In genomic region chr11:11849513-11850311, GRCm38 (mm10) we compare ENCODE assay signal across 13 mouse cellular contexts. TPM values are rescaled to one million over a fixed set of nuclear protein-coding genes. Genes with fewer than 3 reads are reported as not detected.
DNase-seq lines count a peak whose midpoint lies in the region; ATAC-seq and TF ChIP-seq lines count a peak whose summit lies in the region.
"Had no signal": no experiment of that assay in that cellular context is flagged by ENCODE, and none has a peak within 500 bp of the region (broad histone marks: within the 10 kb centered on the region; RNA-seq: fewer than 3 reads in every experiment).

No protein-coding gene starts in this region.

- intact Hi-C loops in gastrocnemius, adult 2 months (cut with DNase I) = no loop called here

- peaks cover 14% of the 10 kb centered on the region for H3K4me1 ChIP-seq in liver, embryonic 11.5 days (replicated peaks; ENCODE audit: control insufficient read depth, insufficient read depth, low read length)
- H3K4me1 ChIP-seq in embryonic facial prominence, embryonic 15.5 days = peaks cover 30% of the 10 kb centered on the region
- peaks cover 7% of the 10 kb centered on the region for H3K4me1 ChIP-seq in midbrain, embryonic 12.5 days

- no peak for DNase-seq in gastrocnemius, adult 2 months
- DNase-seq in gastrocnemius, postnatal 4 days (ENCODE audit: low spot score in 2 of 2) = no peak
- DNase-seq in liver, embryonic 11.5 days (ENCODE audit: low spot score) = peak; percentile 15
- DNase-seq in liver = no peak
- no peak for DNase-seq in cerebellum, postnatal 10 days
- no peak for DNase-seq in layer of hippocampus, adult 2 months (ENCODE audit: low spot score in 2 of 2)
- DNase-seq: B cell, adult 2 months; cerebellum, adult 8-10 months; lung, postnatal 36 days; right cerebral cortex, postnatal 14 days had no signal

- ATAC-seq in liver, embryonic 11.5 days (replicated peaks; ENCODE audit: low FRiP score) = no peak
- no peak for ATAC-seq in embryonic facial prominence, embryonic 15.5 days (ENCODE audit: insufficient number of reproducible peaks, low FRiP score, low TSS enrichment, low read depth)
- ATAC-seq in midbrain, embryonic 12.5 days (ENCODE audit: low FRiP score, low read depth) = no peak

- WGBS in liver, embryonic 11.5 days = 54% methylated on average over 13 of the region's 13 CpGs
- WGBS in embryonic facial prominence, embryonic 15.5 days = 30% methylated on average over 13 of the region's 13 CpGs
- 70% methylated on average over 13 of the region's 13 CpGs for WGBS in midbrain, embryonic 12.5 days

- no peaks in the 10 kb centered on the region for H3K9me3 ChIP-seq in liver, embryonic 11.5 days (ENCODE audit: control insufficient read depth, low read length)
- no peaks in the 10 kb centered on the region for H3K9me3 ChIP-seq in embryonic facial prominence, embryonic 15.5 days (replicated peaks)
- no peaks in the 10 kb centered on the region for H3K9me3 ChIP-seq in midbrain, embryonic 12.5 days

- no peaks in the 10 kb centered on the region for H3K27me3 ChIP-seq in liver, embryonic 11.5 days (replicated peaks; ENCODE audit: control insufficient read depth, insufficient read depth, low read length)
- H3K27me3 ChIP-seq in embryonic facial prominence, embryonic 15.5 days = no peaks in the 10 kb centered on the region
- H3K27me3 ChIP-seq in midbrain, embryonic 12.5 days = no peaks in the 10 kb centered on the region

- no peak overlapping the region for H3K4me2 ChIP-seq in liver, embryonic 11.5 days
- no peak overlapping the region for H3K4me2 ChIP-seq in embryonic facial prominence, embryonic 15.5 days (replicated peaks)
- no peak overlapping the region for H3K4me2 ChIP-seq in midbrain, embryonic 12.5 days (replicated peaks)

- H3K27ac ChIP-seq in gastrocnemius, adult 2 months = peak overlapping the region; percentile 91
- no peak overlapping the region for H3K27ac ChIP-seq in liver, embryonic 11.5 days (ENCODE audit: low read depth, low read length)
- peak overlapping the region; percentile 86 for H3K27ac ChIP-seq in embryonic facial prominence, embryonic 15.5 days (replicated peaks)
- peak overlapping the region; percentile 58 for H3K27ac ChIP-seq in midbrain, embryonic 12.5 days (replicated peaks)
- H3K27ac ChIP-seq in layer of hippocampus, adult 2 months = no peak overlapping the region
- H3K27ac ChIP-seq: left cerebral cortex, adult 2 months had no signal

- no peaks in the 10 kb centered on the region for H3K36me3 ChIP-seq in liver, embryonic 11.5 days (ENCODE audit: control insufficient read depth, insufficient read depth, low read length)
- no peaks in the 10 kb centered on the region for H3K36me3 ChIP-seq in embryonic facial prominence, embryonic 15.5 days
- no peaks in the 10 kb centered on the region for H3K36me3 ChIP-seq in midbrain, embryonic 12.5 days

- H3K9ac ChIP-seq in liver, embryonic 11.5 days (ENCODE audit: low read depth, low read length) = no peak overlapping the region
- no peak overlapping the region for H3K9ac ChIP-seq in embryonic facial prominence, embryonic 15.5 days
- H3K9ac ChIP-seq in midbrain, embryonic 12.5 days (replicated peaks) = no peak overlapping the region

- no peak for TF ChIP-seq CTCF in gastrocnemius, adult 2 months (IDR thresholded peaks at IDR 0.05)
- no peak for TF ChIP-seq CTCF in layer of hippocampus, adult 2 months (conservative IDR thresholded peaks at IDR 0.05)

- H3K4me3 ChIP-seq in gastrocnemius, adult 2 months = no peak overlapping the region
- no peak overlapping the region for H3K4me3 ChIP-seq in liver, embryonic 11.5 days (ENCODE audit: low read depth, low read length)
- H3K4me3 ChIP-seq in embryonic facial prominence, embryonic 15.5 days (replicated peaks) = no peak overlapping the region
- H3K4me3 ChIP-seq in midbrain, embryonic 12.5 days = no peak overlapping the region
- H3K4me3 ChIP-seq in layer of hippocampus, adult 2 months = no peak overlapping the region
- H3K4me3 ChIP-seq: left cerebral cortex, adult 2 months had no signal

RNA-seq across cellular contexts. Expression of gene Fignl1, which starts 41.0 kb away (rescaled TPM):
- under 1 TPM in 1 of 2 experiments, not detected in 1; 0.22 TPM for total RNA-seq in gastrocnemius, adult 2 months (2021)
- total RNA-seq in gastrocnemius, postnatal 4 days (2021) = 10 to 100 TPM; 10.3 to 12.1 TPM
- polyA plus RNA-seq in liver, embryonic 11.5 days (2014; fragmentation: Nextera tagmentation; extraction: Ambion mirVana) = 122 and 151 TPM in 2 replicates
- polyA plus RNA-seq in embryonic facial prominence, embryonic 15.5 days (2015; fragmentation: Nextera tagmentation; extraction: Ambion mirVana) = 43.1 and 45.2 TPM in 2 replicates
- 58.1 and 58.5 TPM in 2 replicates for polyA plus RNA-seq in midbrain, embryonic 12.5 days (2016; fragmentation: Nextera tagmentation; extraction: Ambion mirVana)
- total RNA-seq in layer of hippocampus, adult 2 months (2021) = under 1 TPM; 0.61 to 0.67 TPM

RNA-seq across cellular contexts. Expression of gene Ddc, which starts 48.2 kb away (rescaled TPM):
- under 1 TPM; 0.61 to 0.81 TPM for total RNA-seq in gastrocnemius, adult 2 months (2021)
- total RNA-seq in gastrocnemius, postnatal 4 days (2021) = 10 to 100 TPM; 60.0 to 67.4 TPM
- polyA plus RNA-seq in liver, embryonic 11.5 days (2014; fragmentation: Nextera tagmentation; extraction: Ambion mirVana) = 15.9 and 17.2 TPM in 2 replicates
- 20.7 and 24.2 TPM in 2 replicates for polyA plus RNA-seq in embryonic facial prominence, embryonic 15.5 days (2015; fragmentation: Nextera tagmentation; extraction: Ambion mirVana)
- polyA plus RNA-seq in midbrain, embryonic 12.5 days (2016; fragmentation: Nextera tagmentation; extraction: Ambion mirVana) = 18.7 and 26.2 TPM in 2 replicates
- 1 to 10 TPM; 8.1 to 8.9 TPM for total RNA-seq in layer of hippocampus, adult 2 months (2021)

Comparison
In these comparisons a context has a peak if more than half of its experiments do, and no peak if none do; other contexts are left out.
1. RNA of gene Fignl1, which starts 41.0 kb away (total RNA-seq): 10.3 to 12.1 TPM in gastrocnemius, postnatal 4 days; 0.61 to 0.67 TPM in layer of hippocampus, adult 2 months and 0.22 TPM in gastrocnemius, adult 2 months; every median in the first group is over 4 times any median in the second.
2. RNA of gene Ddc, which starts 48.2 kb away (total RNA-seq): 60.0 to 67.4 TPM in gastrocnemius, postnatal 4 days; 8.1 to 8.9 TPM in layer of hippocampus, adult 2 months and 0.61 to 0.81 TPM in gastrocnemius, adult 2 months; every median in the first group is over 4 times any median in the second.
3. H3K27ac ChIP-seq: peak in gastrocnemius, adult 2 months (single experiment), embryonic facial prominence, embryonic 15.5 days (single experiment) and midbrain, embryonic 12.5 days (single experiment); none in liver, embryonic 11.5 days (single experiment) and layer of hippocampus, adult 2 months (single experiment).